Mouse (Mus musculus) E14TG2a.4 (cell line): Measurements from ENCODE around the gene Gm37240.

Experiments used
- CTCF ChIP-seq: conservative IDR thresholded peaks from 2 replicates; pipeline ENCODE4 v1.5.1; 2014; ENCODE audit warnings: low read length
- POU5F1 ChIP-seq: IDR thresholded peaks from 2 replicates; pipeline ENCODE4 v1.6.1; 2014; ENCODE audit warnings: low read length, borderline replicate concordance

GRCm38 (mm10) chr3:84582913-84583276, 1304.4 kb downstream of the Gm37240 start:
- TF ChIP-seq CTCF (no peak), POU5F1 (no peak)
